Mouse (Mus musculus) stomach, postnatal 0 days (tissue): Measurements from ENCODE around the gene Lyg2. TPM values are rescaled to one million over a fixed set of nuclear protein-coding genes. Genes with fewer than 3 reads are reported as not detected.

Source experiments
- ATAC-seq: fragments of 200-750 bp; cut with Nextera tagmentation; 2 replicates; pipeline ENCODE4 v1.8.0; 2017; ENCODE audit not compliant: low FRiP score, low TSS enrichment
- DNase-seq: peaks from one replicate; pipeline ENCODE4 v3.0.0-alpha.2; 2016; ENCODE audit warnings: low spot score
- H3K27ac ChIP-seq: fragments of 300-500 bp; sonication (generic); replicated peaks from 2 replicates; pipeline ENCODE4 v1.5.1; 2014; ENCODE audit warnings: mild to moderate bottlenecking, control low read depth
- H3K27me3 ChIP-seq: fragments of 300-500 bp; sonication (generic); 2 replicates; pipeline ENCODE4 v1.6.1; 2014; ENCODE audit warnings: low read length; ENCODE audit not compliant: control insufficient read depth, insufficient read depth
- H3K36me3 ChIP-seq: fragments of 300-500 bp; sonication (generic); 2 replicates; pipeline ENCODE4 v1.6.1; 2014; ENCODE audit warnings: low read length, mixed read lengths; ENCODE audit not compliant: control insufficient read depth, insufficient read depth
- H3K4me1 ChIP-seq: fragments of 300-500 bp; sonication (generic); replicated peaks from 2 replicates; pipeline ENCODE4 v1.6.1; 2014; ENCODE audit warnings: antibody characterized with exemption; ENCODE audit not compliant: control insufficient read depth, insufficient read depth
- H3K4me2 ChIP-seq: fragments of 300-500 bp; sonication (generic); replicated peaks from 2 replicates; pipeline ENCODE4 v1.6.1; 2014; ENCODE audit warnings: low read depth, mild to moderate bottlenecking, control low read depth, moderate library complexity
- H3K4me3 ChIP-seq: fragments of 300-500 bp; sonication (generic); 2 replicates; pipeline ENCODE4 v1.5.1; 2014; ENCODE audit warnings: low read depth, low read length, control low read depth
- H3K9ac ChIP-seq: fragments of 300-500 bp; sonication (generic); 2 replicates; pipeline ENCODE4 v1.6.1; 2014; ENCODE audit warnings: mild to moderate bottlenecking, low read length, control low read depth, mixed read lengths
- H3K9me3 ChIP-seq: fragments of 300-500 bp; sonication (generic); 2 replicates; pipeline ENCODE4 v1.6.1; 2016; ENCODE audit warnings: low read length; ENCODE audit not compliant: control insufficient read depth
- CTCF ChIP-seq: IDR thresholded peaks from 2 replicates; pipeline ENCODE4 v1.5.1; 2016; ENCODE audit warnings: antibody characterized with exemption, low read depth, mild to moderate bottlenecking, moderate library complexity
- EP300 ChIP-seq: optimal IDR thresholded peaks from 2 replicates; pipeline ENCODE3; 2016; ENCODE audit warnings: antibody characterized with exemption
- WGBS: fragments of 180-500 bp; shearing (Covaris S2); extraction: QIAGEN DNeasy Blood & Tissue Kit; methylation state at CpG from one replicate; pipeline ENCODE4 v1.1.7; 2014; 5-methylcytosine and 5-hydroxymethylcytosine counted together
- polyA plus RNA-seq: library from polyadenylated mRNA; unstranded; fragments of >200 nt; fragmentation: Nextera tagmentation; extraction: Ambion mirVana; gene quantifications from 2 replicates; pipeline ENCODE4 v1.2.1, GENCODE M21; 2015

The Lyg2 gene
- polyA plus RNA-seq, 1 experiment from 2014 or later, result not detected

- WGBS, result under 1% methylated on average over 81 of the region's 90 CpGs
- H3K4me2 ChIP-seq, result peak overlapping the region; percentile 90
- no peaks in the 10 kb centered on the region for H3K9me3 ChIP-seq
- no peaks in the 10 kb centered on the region for H3K4me1 ChIP-seq
- H3K9ac ChIP-seq, result peak overlapping the region; percentile 67
- H3K36me3 ChIP-seq, result no peaks in the 10 kb centered on the region
- TF ChIP-seq CTCF, result peak; percentile 71
- no peak for TF ChIP-seq EP300
- DNase-seq (peak; percentile 100), ATAC-seq (peak; percentile 99)
- H3K27ac ChIP-seq, result peak overlapping the region; percentile 87
- H3K4me3 ChIP-seq, result peak overlapping the region; percentile 63
- no peaks in the 10 kb centered on the region for H3K27me3 ChIP-seq
Observed at GRCm38 (mm10) chr1:37864511-37865400, 51.5 kb downstream of the Lyg2 start.

Other genes starting within 250 kb of the Lyg2 start
- 7.5 and 8.5 TPM in 2 replicates for gene 2010300C02Rik, start 196.4 kb downstream of the Lyg2 start, polyA plus RNA-seq
- gene Tsga10, start 50.1 kb downstream of the Lyg2 start, polyA plus RNA-seq, result 2.1 and 2.2 TPM in 2 replicates
- 6.6 and 7.1 TPM in 2 replicates for gene Lipt1, start 44.8 kb downstream of the Lyg2 start, polyA plus RNA-seq
- gene Mitd1, start 26.1 kb downstream of the Lyg2 start, polyA plus RNA-seq, result 21.5 and 22.7 TPM in 2 replicates
- 235 and 236 TPM in 2 replicates for gene Mrpl30, start 26.0 kb downstream of the Lyg2 start, polyA plus RNA-seq
- gene Lyg1, start 41.3 kb upstream of the Lyg2 start, polyA plus RNA-seq, result 298 and 319 TPM in 2 replicates
- 116 and 119 TPM in 2 replicates for gene Txndc9, start 81.4 kb upstream of the Lyg2 start, polyA plus RNA-seq
- 15.6 and 17.7 TPM in 2 replicates for gene Eif5b, start 81.5 kb upstream of the Lyg2 start, polyA plus RNA-seq
- gene Rev1, start 213.3 kb upstream of the Lyg2 start, polyA plus RNA-seq, result 8.4 and 8.5 TPM in 2 replicates